Mouse (Mus musculus) R1 (cell line): Measurements from ENCODE around the gene Ptprm.

Experiments
- DNase-seq: peaks from one replicate; pipeline ENCODE4 v3.0.0-alpha.2; 2018; ENCODE audit warnings: low read depth, low spot score

The Ptprm gene

GRCm38 (mm10) chr17:67079570-67079969, 274.7 kb downstream of the Ptprm start:
- DNase-seq = no peak

GRCm38 (mm10) chr17:67073580-67073979, 280.7 kb downstream of the Ptprm start:
- DNase-seq = no peak

- DNase-seq = no peak
These were observed 281.1 kb downstream of the Ptprm start for GRCm38 (mm10) chr17:67073139-67073538.

- no peak for DNase-seq
These were observed 282.8 kb downstream of the Ptprm start for GRCm38 (mm10) chr17:67071231-67072009.

- no peak for DNase-seq
These were observed 290.6 kb downstream of the Ptprm start for GRCm38 (mm10) chr17:67063611-67064010.

- no peak for DNase-seq
These were observed 298.6 kb downstream of the Ptprm start for GRCm38 (mm10) chr17:67055681-67056080.

- DNase-seq = no peak
These were observed 300.1 kb downstream of the Ptprm start for GRCm38 (mm10) chr17:67054202-67054601.

- DNase-seq = no peak
These were observed 301.5 kb downstream of the Ptprm start for GRCm38 (mm10) chr17:67052624-67053314.

GRCm38 (mm10) chr17:67047697-67048096, 306.6 kb downstream of the Ptprm start:
- peak; percentile 16 for DNase-seq

- no peak for DNase-seq
These were observed 315.7 kb downstream of the Ptprm start for GRCm38 (mm10) chr17:67038558-67038957.

- DNase-seq = no peak
These were observed 320.7 kb downstream of the Ptprm start for GRCm38 (mm10) chr17:67033547-67033946.

GRCm38 (mm10) chr17:67032021-67032420, 322.2 kb downstream of the Ptprm start:
- DNase-seq = no peak

- peak; percentile 32 for DNase-seq
These were observed 322.9 kb downstream of the Ptprm start for GRCm38 (mm10) chr17:67031341-67031740.

GRCm38 (mm10) chr17:67027274-67027673, 327.0 kb downstream of the Ptprm start:
- DNase-seq = no peak

GRCm38 (mm10) chr17:67016501-67016900, 337.8 kb downstream of the Ptprm start:
- DNase-seq = no peak

GRCm38 (mm10) chr17:67013217-67013616, 341.0 kb downstream of the Ptprm start:
- DNase-seq = no peak

- peak; percentile 6 for DNase-seq
These were observed 342.2 kb downstream of the Ptprm start for GRCm38 (mm10) chr17:67011836-67012583.

- no peak for DNase-seq
These were observed 344.1 kb downstream of the Ptprm start for GRCm38 (mm10) chr17:67010136-67010535.

GRCm38 (mm10) chr17:67008137-67008536, 346.1 kb downstream of the Ptprm start:
- no peak for DNase-seq

GRCm38 (mm10) chr17:67006740-67007385, 347.4 kb downstream of the Ptprm start:
- DNase-seq = no peak

GRCm38 (mm10) chr17:66996882-66997281, 357.4 kb downstream of the Ptprm start:
- DNase-seq = no peak

- DNase-seq = no peak
These were observed 358.2 kb downstream of the Ptprm start for GRCm38 (mm10) chr17:66996016-66996415.
